Mouse (Mus musculus) kidney, adult 10 weeks (tissue): ENCODE measurements around the gene Polr2b. TPM values are rescaled to one million over a fixed set of nuclear protein-coding genes. Genes with fewer than 3 reads are reported as not detected.

Experiments used
- polyA plus RNA-seq: library from polyadenylated mRNA; stranded (reverse); fragments of 350-450 nt; fragmentation: Illumina TruSeq; extraction: RNeasy Lipid Tissue Mini Kit (QIAGEN cat#74804); gene quantifications from one replicate; pipeline ENCODE4 v1.2.3, GENCODE M21; 2014; ENCODE audit warnings: low read depth, low replicate concordance

Gene Polr2b
- polyA plus RNA-seq, result 77.7 TPM

GRCm38 (mm10) chr5:77309924-77310772 lies at the start of gene Polr2b, which contains the start of gene Noa1:
TSS of gene Polr2b (plus strand) at chr5:77310147.
TSS of gene Noa1 (minus strand) at chr5:77310084.

GRCm38 (mm10) chr5:77265081-77265670 lies 44.8 kb upstream of the Polr2b start, which contains the start of gene Rest:
TSS of gene Rest (plus strand) at chr5:77265491.

Other genes with a start within 250 kb of the Polr2b start
- gene Hopx, start 195.0 kb upstream of the Polr2b start, polyA plus RNA-seq, result 8.4 TPM
- not detected for gene Spink2, start 98.7 kb upstream of the Polr2b start, polyA plus RNA-seq
- 17.9 TPM for gene Rest, start 44.7 kb upstream of the Polr2b start, polyA plus RNA-seq
- gene Noa1, start 63 bp upstream of the Polr2b start, polyA plus RNA-seq, result 20.6 TPM
- gene Igfbp7, start 97.9 kb downstream of the Polr2b start, polyA plus RNA-seq, result 1,594 TPM